Mouse (Mus musculus) ES-Bruce4 (cell line): ENCODE results near the gene Thsd1.

Experiments
- CTCF ChIP-seq: IDR thresholded peaks from one replicate; pipeline ENCODE4 v1.8.1; 2011; ENCODE audit warnings: low read depth, low read length
- POLR2A ChIP-seq: IDR thresholded peaks from one replicate; pipeline ENCODE4 v1.8.1; 2011; ENCODE audit warnings: low read length; ENCODE audit not compliant: insufficient read depth

GRCm38 (mm10) chr8:22214826-22215225 is 12.3 kb upstream of the Thsd1 start:
- TF ChIP-seq CTCF (no peak), POLR2A (no peak)
